Mouse (Mus musculus): ENCODE measurements around the gene Spats1.
"Not testable (repeated sequence)": the region's sequence is repeated elsewhere in the genome, so short reads cannot be mapped to it uniquely, and the experiment has no call there.

Gene Spats1

DNA sequence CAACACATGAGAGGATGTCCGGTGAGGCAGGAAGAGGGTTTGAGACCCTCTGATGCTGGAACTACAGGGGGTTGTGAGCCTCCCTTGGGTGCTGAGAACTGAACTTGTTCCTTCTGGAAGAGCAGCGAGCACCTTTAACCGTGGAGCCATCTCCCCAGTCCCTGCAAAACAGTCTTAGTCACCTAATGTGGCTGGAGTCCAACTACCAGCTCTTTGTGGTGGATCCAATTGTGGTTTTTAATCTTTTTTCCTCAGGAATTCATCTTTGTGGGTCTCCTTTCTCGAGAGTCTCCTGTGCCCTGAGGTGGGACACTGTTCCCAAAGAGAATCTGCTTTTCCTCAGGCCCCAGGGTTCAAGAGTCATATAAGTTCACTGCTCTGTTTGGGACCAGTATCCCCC is 29.3 kb downstream of the Spats1 start:
- no peak for DNase-seq (ENCODE audit: low spot score)

GRCm38 (mm10) chr17:45434262-45434590 is 41.0 kb downstream of the Spats1 start:
- DNase-seq (ENCODE audit: low spot score) = no peak

- peak; percentile 96 for DNase-seq (ENCODE audit: low spot score)
Observed at GRCm38 (mm10) chr17:45433419-45434261, 41.6 kb downstream of the Spats1 start, which contains the start of gene Cdc5l. TSS of gene Cdc5l (minus strand) at chr17:45433737.

GRCm38 (mm10) chr17:45432706-45433398 is 42.4 kb downstream of the Spats1 start:
- no peak for DNase-seq (ENCODE audit: low spot score)

- no peak for DNase-seq (ENCODE audit: low spot score)
Observed at GRCm38 (mm10) chr17:45432007-45432406, 43.2 kb downstream of the Spats1 start.

- no peak for DNase-seq (ENCODE audit: low spot score)
Observed at GRCm38 (mm10) chr17:45417387-45417786, 57.8 kb downstream of the Spats1 start.

DNA sequence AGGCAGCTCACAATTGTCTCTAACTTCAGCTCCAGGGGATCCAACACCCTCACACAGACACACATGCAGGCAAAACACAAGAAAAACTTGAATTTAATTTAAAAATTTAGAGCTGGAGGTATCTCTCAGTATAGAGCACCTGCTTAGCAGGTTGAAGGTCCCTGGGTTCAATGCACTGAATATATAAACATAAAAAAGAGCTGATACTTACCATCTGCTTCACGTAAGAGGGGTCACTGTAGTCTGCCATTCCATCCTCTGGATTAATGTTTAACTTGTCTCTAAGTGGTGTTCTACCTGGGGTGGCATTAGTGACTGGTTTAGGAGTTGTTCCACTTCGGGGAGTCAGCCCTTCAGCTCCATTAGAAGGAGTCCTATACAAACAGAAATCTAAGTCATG is 63.6 kb downstream of the Spats1 start:
- not testable (repeated sequence) for DNase-seq (ENCODE audit: low spot score)

GRCm38 (mm10) chr17:45408719-45409118 is 66.5 kb downstream of the Spats1 start:
- no peak for DNase-seq (ENCODE audit: low spot score)

- DNase-seq (ENCODE audit: low spot score) = no peak
Observed at GRCm38 (mm10) chr17:45406281-45406680, 68.9 kb downstream of the Spats1 start.

DNA sequence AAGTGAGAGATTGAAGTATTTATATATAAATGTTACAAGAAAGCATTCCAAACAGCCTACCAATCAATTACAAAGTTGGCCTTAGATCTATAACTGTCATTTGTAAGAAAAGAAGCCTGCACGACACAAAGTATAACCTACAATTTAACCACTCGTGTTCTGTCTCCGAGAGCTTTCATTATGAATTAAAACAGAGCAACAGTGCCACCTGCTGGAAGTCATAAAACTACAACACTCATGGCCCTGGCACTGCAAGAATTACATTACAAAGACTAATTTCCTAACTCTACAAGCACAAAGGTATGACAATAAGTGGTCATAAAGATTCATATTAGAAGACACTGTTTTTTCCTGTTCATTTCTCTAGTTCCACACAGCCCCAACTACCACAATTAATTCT is 72.0 kb downstream of the Spats1 start:
- peak; percentile 51 for DNase-seq (ENCODE audit: low spot score)

DNA sequence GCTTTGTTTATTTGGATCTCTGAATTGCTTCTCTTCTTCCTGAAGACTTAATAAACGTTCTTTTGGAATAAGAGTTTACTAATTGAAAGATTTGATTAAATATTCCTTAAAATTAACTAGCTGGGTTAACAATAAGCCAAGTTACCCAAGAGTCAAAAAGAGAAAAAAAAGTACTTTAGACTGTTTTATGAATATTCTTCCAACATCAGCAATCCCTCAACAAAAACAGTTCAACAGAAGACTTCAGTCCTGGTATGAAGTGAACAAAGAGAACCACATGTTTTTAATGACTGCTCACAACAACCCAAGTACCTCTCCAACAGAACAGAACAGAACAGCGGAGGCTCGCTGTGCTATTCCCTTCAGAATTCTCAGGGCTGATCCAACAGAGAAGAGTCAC is 72.6 kb downstream of the Spats1 start:
- no peak for DNase-seq (ENCODE audit: low spot score)

- no peak for DNase-seq (ENCODE audit: low spot score)
Observed at GRCm38 (mm10) chr17:45402126-45402525, 73.1 kb downstream of the Spats1 start.

- no peak for DNase-seq (ENCODE audit: low spot score)
Observed at GRCm38 (mm10) chr17:45401126-45401905, 73.9 kb downstream of the Spats1 start.

DNA sequence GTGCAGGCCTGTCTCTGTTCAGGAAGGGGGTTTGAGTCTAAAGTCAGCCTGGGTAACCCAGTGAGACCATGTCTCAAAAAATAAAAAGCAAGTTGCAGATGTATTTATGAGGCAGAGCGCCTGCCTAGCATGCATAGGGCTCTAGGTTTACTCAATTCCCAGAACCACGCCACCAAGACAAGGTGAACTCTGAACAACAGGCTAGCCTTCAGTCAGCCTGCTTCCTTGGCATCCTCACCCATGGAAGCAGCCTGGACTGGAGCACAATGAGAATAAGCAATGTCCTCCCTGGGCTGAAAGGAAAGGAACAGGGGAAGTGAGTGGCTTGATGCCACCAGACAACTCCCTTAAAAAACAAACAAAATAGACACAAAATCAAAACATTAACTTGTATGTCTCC is 77.2 kb downstream of the Spats1 start:
- DNase-seq (ENCODE audit: low spot score) = no peak

DNA sequence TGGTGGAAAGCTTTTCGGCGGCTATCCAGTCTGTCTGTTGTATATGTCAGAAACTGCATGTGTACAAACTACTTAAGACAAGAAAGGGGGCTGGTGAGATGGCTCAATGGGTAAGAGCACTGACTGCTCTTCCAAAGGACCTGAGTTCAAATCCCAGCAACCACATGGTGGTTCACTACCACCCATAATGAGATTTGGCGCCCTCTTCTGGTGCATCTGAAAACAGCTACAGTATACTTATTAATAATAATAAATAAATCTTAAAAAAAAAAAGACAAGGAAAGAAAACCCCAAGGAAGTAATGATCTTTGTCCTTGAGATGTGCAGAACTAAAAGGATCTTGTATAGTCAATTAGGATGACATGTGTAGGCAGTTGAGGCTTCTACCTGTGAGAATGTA is 77.7 kb downstream of the Spats1 start:
- no peak for DNase-seq (ENCODE audit: low spot score)

- DNase-seq (ENCODE audit: low spot score) = no peak
Observed at GRCm38 (mm10) chr17:45394612-45395011, 80.6 kb downstream of the Spats1 start.

DNA sequence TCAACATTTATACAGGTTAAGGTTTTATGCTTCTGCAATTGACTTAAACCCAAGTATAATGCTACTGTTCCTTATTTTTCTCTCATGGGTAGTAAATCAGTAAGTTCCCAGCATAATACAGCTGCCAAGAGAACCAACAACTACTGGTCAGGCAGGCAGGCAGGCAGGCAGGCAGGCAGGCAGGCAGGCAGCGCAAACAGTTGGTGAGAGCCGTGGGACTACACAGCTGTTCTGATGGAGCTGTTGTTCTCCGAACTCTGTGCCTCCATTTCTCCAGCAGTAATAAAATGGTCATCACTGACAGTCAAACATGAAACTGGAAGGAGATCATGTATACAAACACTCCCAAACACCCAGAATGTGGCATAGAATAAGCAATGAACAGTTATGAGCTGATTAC is 81.5 kb downstream of the Spats1 start:
- DNase-seq (ENCODE audit: low spot score) = no peak
